Mouse (Mus musculus) induced T-regulatory cell, adult 2 months (primary cell): ENCODE data around the gene Fam25c.

Experiments
- DNase-seq: peaks from one replicate; pipeline ENCODE4 v3.0.0-alpha.2; 2012; ENCODE audit warnings: low read depth

The Fam25c gene

DNA sequence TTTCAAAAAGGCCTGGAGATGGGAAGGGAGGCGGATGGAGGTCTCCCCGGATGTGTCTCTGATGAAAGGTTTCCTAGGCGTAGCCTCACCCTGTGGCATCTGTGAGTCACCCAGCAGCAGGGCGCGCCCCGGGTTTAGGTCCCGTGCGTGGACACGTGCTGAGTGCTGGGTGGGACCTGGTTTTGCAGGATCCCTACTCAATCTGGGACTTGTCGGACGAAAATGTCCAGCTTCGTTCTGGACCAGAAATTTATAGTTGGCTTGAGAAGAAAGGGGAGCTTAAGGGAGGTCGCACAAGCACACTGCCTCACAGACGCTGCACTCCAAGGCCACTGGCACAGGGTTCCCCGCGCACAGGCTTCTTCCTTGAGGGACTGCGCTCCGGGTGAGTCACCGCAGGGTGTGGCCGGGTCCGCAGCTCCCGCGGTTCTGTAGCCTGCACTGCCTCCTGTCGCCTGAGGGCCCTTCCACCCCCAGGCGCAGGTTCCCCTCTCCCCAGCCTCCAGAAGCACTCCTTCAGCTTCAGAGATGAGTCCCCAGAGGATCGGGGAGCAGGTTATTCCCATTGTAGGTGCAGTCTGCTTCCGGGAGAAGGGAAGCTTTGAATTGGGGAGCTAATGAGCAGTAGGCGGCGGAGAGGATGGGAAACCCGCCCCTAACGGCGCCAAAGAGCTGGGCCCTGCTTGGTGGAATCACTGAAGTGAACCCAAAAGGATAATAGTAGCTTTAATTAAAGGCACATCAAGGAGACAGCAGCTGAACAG is 8.4 kb upstream of the Fam25c start:
- DNase-seq, result peak; percentile 75

DNA sequence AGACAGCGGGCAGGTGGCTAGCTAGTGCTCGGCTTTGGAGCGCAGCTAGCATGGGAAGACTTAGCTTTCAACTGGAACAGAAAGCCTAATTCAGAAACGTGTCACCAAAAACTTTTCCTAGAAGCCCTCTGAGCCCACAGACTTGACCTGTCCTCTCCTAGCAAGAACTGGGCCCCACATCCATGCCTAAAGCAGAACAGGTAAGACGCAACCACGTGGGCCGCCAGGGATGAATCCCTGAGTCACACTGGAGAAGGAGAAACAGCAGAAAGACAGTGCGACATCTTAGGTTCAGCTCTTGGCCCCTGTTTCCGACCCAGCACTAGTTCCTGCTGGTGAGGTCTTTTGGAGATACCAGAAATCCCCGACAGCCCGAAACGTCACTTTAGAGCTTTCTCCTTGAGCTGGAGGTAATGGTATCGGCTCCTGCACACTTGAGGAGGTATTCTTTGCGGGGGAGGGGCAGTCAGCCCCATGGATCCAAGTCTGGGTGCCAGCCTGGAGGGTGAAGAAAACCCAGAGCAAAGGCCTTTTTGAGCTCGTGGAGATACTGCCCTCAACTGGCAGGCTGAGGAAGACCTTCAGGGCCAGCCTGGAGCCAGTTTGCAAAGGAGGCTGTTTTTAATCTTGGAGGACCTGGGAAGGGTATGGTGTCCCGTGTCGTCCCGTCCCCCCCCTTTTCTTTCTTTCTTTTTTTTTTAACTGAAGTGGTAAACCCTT is 7.7 kb upstream of the Fam25c start:
- DNase-seq, result peak; percentile 69

DNA sequence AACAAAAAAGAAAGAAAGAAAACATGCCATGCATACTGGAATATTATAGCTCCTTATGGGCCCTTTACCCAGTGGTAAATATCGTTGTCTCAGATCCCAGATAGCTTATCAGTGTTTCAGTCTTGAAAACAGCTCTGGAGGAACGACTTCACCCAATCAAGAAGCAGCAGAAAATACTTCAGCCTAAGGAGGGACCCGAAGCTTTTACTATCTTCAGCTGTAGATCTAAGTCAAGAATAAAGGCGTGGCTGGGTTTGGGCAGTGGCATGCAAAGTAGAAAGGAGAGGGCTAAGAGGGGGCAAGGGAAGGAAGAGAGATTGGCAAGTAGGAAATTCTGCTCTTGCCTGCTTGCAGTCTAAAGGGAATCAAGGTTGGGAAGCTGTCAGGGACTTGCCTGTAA is 6.9 kb upstream of the Fam25c start:
- DNase-seq, result peak; percentile 16

DNA sequence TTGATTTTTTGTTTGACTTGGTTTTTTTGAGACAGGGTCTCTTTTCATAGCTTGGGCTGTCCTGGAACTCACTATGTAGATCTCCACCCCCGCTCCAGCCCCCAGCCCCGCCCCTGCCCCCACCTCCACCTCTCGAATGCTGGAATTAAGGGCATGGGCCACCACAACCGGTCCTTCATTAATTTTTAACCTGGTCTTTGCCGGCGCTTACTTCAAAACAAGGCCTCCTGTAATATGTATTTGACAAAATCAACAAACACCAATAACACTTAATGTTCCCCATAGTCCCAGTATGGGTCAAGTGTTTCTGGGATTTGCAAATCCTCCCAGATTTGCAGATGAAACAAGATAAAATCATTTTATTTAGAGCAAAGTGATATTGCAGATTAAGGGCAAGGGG is 5.0 kb upstream of the Fam25c start:
- DNase-seq, result no peak

DNA sequence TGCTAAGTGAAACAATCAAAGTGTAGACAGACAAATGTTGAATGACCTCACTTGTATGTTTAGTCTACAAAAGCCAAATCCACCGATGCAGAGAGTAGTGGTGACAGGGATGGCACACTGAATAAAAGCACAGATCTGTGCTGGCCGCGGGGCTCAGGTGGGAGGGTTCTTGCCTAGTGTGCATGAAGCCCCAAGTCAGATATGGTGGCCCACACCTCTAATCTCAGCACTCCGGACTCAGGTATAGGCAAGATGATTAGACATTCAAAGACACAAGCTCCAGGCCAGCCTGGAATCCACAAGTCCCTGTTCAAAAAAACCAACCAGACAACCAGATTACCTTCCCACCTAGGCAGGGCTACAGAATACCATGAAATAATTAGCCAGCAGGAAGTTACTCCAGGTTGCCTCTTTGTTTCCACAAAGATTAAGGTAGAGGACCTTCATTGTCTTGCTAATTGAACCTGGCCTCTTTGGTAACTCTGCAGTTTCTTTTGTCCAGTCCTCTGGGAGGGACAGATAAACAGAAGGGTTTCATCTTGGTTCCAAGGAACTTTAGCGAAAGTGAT is 4.5 kb upstream of the Fam25c start:
- no peak for DNase-seq

DNA sequence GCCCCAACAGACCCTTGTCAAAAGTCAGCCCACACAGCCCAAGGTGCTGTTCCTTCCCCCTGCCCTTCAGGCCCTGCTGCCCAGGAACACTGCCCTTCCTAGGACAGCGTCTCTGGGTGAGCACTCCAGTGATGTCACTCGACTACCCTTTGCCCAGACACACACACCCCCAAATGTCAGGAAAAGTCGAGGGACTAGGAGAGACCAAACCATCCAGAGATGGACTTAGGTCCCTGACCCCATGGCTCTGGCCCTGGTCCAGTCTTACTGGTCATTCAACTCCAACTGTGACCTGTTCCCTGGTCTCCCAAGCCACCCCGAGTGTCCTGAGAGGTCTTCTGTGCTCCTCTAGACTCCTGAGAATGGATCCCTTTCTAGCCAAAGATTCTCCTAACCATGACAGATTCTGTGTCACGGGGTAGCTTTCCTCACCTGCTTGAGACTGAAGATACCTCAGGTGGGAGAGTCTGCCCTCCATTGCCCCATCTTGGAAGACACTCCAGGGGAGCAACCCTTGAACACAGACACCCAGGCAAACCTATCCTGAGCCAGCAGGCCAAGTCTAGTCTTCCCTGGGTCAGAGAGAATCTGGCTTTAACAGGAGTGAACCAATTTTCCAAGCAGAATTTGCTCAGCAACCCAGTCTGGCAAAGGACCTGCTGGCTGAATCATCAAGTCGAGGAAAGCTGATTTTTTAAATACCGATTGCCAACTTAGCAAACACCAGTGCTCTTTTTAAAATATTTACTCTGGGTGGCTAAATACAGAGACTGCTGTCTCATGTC is 2.6 kb upstream of the Fam25c start:
- no peak for DNase-seq

DNA sequence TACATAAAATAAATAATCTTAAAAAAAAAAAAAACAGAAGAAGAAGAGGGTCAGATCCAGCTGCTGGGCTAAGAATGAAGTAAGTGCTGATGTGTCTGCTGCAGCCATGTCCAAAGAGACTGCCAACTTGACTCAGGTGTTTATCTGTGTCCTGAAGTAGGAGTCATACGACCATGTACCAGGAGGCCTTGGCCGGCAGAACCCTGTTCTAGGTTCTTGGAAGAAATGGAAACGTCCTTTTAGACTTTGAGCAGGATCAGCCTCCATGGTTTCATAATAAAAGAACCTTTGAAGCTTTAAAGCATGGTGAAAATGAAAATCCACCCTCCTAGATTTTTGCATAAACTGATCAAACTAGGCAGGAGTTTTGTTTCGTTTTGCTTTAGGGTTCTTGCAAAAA is 777 bp downstream of the Fam25c start:
- DNase-seq, result no peak

DNA sequence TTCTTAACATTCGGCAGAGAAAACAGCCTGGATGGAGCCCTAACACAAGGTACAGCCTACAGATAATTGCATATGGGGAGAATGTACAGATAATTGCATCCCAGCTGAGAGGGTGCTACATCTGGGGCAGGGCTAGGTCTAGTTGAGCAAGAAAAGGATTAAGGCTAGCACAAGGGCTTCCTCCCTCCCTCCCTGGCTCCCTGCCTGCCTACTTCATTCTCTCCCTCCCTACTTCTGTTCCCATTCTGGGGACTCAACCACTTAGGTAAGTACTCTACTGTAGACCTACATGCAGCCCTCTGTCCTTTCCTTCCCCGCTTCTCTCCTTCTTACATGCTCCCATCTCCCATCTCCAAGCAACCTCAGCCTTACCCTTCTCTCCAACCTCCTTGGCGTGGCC is 1.9 kb downstream of the Fam25c start:
- DNase-seq, result no peak

DNA sequence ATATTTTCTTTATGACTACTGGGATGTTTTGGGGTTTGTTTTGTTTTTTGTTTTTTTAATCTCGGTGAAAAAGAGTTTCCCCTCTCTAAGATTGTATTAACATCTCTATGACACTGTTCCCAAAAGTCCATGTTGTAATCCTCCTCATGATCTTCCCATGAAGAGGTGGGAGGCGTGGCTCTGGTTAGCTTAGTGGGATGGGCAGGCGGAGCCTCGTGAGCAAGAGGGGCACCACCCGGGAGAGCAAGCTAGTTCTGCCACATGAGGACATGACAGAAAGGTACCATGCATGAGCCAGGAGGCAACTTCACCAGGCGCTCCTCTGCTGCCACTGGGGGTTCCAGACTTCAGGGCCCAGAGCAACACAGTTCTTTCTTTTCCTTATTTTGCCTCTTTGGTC is 2.7 kb downstream of the Fam25c start:
- DNase-seq, result no peak

DNA sequence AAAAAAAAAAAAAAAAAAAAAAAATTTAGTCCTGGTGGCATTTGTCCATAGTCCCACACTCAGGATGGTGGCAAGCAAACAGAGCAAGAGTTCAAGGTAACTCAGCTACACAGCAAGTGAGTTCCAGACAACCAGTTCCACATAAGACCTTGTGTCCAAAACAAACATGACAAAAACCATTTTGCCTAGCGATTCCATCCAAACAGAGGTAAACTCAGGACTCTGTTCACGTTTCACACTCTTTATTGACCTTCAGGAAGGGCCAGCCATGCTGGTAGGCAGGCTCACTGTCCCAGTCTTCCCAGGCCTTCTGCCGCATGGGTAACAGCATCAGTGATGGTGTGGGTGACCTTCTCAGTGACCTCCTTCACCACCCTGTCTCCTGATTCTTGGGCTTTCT is 3.6 kb downstream of the Fam25c start:
- DNase-seq, result no peak

DNA sequence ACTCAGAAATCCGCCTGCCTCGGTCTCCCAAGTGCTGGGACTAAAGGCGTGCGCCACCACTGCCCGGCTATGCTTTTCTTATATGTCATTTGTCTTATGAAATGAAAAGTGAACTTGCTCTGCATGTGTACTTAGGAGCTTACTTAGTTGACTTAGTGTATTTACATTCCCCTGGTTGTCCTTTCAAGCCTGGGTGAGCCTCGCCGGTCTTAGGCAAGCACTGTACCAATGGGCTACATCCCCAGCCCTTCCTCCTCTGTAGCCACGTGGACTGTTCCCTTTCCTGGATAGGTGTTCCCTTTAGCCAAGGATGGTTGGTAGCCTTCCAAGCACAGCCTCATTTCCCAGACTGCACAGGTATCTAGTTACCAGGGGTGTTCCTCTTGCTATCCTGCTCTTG is 6.2 kb downstream of the Fam25c start:
- DNase-seq, result no peak

DNA sequence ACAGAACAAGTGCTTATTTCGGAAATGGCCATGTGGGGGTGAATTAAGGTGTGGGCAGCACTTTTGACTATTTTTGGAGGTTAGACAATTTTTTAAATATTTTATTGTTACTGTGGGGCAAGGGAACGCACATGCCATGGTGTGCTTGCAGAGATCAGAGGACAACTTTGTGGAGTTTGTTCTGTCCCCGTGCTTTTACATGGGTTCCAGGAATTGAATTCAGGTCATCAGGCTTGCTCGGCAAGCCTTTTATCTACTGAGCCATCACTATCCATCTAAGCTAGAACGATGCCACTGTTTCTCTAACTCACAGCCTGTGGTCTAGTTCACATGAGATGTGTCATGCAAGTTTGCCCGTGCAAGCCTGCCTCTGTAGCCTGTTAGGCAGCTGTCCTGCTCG is 6.9 kb downstream of the Fam25c start:
- DNase-seq, result no peak

DNA sequence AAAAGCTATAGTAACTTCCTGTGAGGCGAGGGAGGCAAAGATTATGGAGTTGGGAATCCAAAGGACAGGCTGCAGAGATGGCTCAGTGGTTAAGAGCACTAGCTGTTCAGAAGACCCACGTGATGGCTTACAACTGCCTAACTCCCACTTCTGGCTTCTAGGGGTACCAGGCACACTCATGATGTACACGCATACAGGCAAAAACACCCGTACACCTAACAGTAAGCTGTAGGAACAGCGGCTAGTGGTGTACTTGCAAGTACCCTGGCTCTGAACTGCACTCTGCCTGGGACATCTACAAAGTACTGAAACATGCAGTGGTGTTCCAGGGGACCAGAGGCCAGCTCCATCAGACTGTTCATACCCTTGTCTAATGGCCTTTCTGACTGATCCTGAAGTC is 8.1 kb downstream of the Fam25c start:
- DNase-seq, result no peak

DNA sequence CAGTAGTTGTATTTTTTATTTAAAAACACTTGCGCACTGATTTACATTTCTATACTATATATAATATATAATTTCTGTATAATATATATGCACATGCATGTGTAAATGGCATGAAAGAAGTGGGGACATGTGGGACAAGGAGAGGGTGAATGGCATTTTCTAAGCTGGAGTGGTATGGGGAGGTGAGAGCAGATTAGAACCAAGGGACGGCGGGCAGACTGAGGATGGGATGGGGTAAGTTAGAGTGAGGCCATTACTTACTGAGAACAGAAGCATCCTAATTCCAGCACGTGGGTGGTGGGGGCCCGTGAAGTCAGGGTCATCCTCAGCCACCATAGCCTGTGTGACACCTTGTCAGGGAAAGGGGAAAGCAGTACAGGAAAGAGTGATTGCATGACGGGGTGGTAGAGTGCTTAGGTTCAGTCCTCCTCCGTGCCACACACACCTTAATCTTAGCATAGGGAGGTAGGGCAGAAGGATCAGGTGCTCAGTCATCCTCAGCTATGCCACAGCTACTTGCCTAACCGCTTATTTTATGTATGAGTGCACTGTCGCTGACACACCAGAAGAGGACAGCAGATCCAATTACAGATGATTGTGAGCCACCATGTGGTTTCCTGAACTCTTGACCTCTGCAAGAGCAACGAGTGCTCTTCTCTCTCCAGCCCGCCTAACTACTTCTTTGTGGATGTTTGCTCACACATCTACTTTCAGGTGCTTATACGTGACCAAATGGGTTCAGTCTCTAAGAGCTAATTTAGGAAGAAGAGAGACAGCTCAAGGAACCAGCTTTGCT is 9.3 kb downstream of the Fam25c start:
- no peak for DNase-seq

DNA sequence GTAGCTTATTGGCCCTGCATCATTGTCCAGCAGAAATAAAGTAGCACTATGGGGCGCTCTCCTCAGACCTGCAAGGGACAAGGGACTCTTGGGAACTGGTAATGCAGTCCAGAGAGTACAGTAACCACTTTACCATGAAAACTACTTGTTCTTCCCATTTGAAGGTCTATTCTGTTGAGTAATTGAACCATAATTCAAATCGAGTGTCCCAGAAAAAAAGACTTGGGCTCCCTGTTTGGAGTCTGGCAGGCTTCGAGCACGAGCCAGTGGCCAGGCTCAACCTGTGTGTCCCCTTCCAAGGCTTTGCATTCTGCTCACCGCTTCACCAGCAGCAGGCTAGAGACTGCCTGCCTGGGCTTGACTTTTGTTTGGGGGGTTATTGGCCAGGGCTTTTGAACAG is 10.9 kb downstream of the Fam25c start:
- DNase-seq, result no peak

DNA sequence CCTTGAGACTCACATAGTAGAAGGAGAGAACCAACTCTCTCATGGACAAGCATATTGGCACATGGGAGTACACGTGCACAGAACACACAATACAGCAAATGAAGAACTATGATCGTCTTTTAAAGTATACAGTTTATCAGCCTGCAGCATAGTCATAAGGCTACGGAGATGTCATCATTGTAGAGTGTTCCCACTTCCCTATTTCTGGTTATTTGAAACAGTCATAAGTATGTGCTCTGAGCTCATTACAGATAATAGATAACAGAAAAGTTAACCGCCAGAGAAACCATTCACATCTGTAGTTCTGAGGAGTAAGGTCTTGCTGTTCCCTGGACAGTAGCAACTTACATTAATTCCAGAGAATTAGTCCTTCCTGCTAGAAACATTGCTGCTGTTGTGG is 12.2 kb downstream of the Fam25c start:
- no peak for DNase-seq

DNA sequence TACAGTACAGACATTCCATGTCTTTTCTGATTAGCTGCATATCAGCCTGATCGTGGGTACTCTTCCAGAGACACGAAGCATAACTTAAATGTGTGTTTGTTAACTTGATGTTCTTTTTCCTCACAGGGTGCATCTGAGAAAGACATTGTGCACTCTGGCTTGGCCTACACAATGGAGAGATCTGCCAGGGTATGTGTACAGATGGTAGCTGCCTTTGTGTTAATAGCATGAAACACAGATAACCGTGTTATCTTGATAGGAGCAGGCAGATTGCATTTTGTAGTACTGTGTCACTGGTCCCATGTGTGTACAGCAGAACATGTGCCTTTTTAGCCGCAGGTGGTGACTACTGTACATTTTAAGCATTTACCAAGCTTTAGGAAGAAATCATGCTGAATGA is 13.2 kb downstream of the Fam25c start:
- no peak for DNase-seq

DNA sequence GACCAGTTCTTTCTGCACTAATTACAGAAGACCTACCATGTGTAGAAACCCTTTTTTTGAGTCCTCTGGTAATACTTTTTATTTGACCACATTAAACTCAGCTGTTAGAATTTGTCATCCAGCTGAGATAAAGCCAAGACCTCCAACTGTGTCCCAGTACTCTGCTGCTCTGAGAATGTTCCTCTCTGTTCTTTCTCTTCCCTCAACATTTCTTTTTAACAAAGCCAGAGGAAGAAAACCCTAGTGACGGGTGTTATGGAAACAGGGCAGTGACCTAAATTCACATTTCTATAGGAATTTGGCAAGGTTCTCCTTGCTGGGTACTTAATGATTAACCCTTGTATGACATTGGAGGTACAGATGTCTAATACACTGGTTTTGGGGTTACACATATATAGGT is 15.8 kb downstream of the Fam25c start:
- DNase-seq, result no peak

DNA sequence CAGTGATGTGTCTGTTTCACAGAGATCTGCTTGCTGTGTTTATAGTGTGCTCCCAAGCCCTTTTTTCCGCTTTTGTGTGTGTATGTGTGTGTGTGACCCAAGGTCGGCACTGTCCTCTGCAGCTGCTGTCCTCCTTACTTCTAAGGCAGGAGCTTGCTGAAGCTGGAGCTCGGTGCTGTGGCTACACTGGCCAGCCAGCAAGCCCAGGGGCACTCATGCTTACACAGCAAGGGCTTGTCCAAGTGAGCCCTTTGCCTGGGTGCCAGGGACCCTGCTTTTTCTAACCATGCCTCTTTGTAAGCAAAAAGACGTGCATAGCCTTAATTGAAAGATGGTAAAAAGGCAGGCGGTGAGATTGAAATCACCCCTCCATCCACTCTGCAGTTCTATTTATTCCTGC is 22.8 kb downstream of the Fam25c start:
- no peak for DNase-seq

DNA sequence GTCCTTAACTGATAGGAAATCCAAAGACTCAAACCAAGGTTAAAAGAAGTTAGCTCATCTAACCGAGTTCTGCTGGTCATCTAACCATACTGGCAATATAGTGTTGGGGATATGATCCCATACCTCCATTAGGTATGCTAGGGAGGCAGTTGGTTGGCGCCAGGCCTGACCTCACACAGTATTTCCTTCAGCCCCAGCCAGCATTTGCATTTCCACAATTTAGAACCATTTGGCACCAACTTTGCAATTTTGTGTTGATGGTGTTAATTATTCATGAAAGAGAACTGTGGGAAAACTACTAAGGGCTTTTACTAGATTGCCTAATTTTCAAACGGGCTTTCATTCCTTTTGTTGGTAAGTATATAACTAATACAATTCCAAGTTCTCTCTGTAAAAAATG is 23.3 kb downstream of the Fam25c start:
- DNase-seq, result no peak

DNA sequence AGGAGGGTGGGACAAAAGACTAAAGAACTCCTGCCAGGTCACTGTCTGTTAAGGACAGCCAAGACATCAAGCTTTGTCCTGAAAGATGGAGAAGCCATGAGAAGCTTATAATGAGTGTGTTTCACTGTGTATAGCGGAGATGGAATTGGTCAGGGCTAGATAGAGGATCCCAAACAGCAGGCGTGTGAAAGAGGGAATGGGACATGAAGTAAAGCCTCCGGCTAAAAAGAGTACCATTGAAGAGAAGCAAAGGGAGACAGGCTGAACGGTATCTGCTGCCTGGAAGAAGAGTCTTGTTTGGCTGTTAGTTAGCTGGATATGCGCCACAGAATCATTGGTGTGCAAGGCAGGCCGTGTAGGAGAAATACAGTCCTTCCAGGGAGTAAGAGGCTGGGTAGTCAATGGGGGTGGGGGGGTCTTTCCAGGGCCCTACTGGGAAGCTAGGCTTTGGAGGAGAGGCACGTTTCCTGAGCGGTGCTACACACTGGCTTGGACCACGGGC is 24.5 kb downstream of the Fam25c start:
- no peak for DNase-seq

DNA sequence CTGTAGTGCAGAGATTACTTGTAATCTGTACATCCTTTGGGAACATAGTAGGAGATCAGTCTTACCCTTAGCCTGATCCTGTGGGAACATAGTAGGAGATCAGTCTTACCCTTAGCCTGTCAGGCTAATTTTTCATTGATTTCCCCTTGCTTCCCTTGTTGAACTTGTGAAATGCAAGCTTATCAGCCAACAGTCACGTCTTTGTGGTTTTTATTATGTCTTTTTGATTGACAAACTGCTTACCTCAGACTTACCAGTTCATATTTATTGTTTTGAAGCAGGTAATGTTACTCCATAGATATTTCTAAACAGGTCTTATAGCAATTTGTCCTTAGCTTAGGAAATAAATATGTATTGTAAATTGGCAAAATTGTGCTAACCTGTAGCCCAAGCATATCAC is 27.6 kb downstream of the Fam25c start:
- no peak for DNase-seq
